Mouse (Mus musculus) layer of hippocampus, postnatal 10 days (tissue): ENCODE data around the gene Rps15a. TPM values are rescaled to one million over a fixed set of nuclear protein-coding genes. Genes with fewer than 3 reads are reported as not detected.

ENCODE experiments used
- DNase-seq, 2 experiments: peaks; one replicate each; pipeline ENCODE4 v3.0.0; 2021; ENCODE audit warnings: low spot score in 2 of 2
- long read RNA-seq: library from polyadenylated mRNA; stranded (forward); transcript quantifications from one replicate; pipeline ENCODE4 v2.0.0, GENCODE M21; 2023
- total RNA-seq, 2 experiments: library from RNA; stranded (reverse); gene quantifications; 2 replicates each; pipeline ENCODE4 v1.2.3; 2021

Rps15a gene
- total RNA-seq, result 100 to 1,000 TPM; 514 TPM
- long read RNA-seq, full-length matches to known transcripts, result 241 of 255 reads
- long read RNA-seq, partial matches to known transcripts, result 2 of 255 reads
- long read RNA-seq, other reads (novel, unspliced or antisense), result 12 of 255 reads

DNA sequence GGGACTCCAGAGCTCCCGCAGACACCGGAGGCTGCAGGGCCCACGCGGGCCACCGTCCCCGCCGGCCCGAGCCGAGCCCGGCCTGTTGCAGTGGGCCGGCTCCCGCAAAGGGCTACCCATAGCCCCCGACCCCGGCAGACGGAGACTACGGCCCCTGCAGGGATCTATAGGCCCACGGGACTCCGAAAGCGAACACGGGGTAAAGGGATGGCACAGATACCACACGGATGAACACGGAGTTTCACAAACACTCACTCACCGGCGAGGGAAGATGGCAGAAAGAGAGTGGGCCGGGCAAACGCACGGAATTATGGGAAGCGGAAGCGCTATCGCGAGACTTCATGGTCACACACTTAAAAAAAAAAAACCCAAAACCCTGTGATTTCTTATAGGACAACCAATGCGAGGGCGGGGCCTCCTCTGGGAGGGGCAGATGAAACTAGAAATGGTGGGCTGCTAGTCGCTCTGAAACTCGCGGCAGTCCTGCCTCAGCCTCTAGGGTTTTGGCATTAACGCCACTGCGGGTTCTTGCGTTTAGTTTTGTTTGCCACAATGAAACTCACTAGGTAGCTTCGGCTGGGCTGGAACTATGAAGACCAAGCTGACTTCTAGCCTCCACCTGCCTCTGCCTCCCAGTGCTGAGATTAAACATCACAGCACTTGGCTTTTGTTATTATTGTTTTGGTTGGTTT, at the start of gene Rps15a:
Gene Rps15a, minus strand, starts transcription at position 312 of the 692 bp plus-strand sequence.
- peak; percentile 93 to 94 for DNase-seq

DNA sequence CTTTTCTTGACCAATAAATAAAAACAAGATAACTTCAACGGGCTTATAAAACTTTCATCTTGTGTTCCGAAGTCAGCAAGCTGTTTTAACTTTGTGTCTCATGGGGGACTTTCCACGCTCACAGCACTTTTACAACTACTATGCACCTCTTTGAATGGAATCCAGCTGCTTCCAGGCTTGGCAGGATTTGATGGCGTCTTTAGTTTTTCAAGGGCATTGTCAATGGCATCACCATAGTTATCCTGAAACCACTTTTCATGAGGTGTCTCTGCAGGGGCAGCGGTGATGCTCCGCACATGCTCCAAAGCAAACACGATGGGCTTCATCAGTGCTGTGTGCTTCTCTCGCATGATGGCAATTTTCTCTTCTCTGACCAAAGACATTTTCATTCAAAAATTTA, 47.0 kb upstream of the Rps15a start:
- no peak for DNase-seq

DNA sequence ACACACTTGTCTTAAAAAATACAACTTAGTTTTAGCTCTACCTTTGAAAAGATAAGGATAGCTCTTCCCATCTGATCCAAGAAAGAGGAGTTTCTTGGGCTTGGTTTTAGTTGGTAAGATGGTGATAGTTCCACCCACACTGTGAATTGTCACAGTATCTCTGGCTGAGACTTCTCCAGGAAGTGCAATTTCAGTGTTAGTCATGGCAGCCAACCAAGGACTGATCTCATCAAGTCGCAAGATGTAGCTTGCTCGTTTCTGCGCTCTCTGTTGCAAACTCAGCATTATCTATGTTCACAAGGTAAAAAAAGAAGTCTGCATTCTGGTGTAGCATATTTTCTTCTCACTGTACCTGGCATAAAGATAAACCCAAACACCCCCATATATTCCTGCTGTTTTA, 44.1 kb upstream of the Rps15a start:
- DNase-seq, result no peak

DNA sequence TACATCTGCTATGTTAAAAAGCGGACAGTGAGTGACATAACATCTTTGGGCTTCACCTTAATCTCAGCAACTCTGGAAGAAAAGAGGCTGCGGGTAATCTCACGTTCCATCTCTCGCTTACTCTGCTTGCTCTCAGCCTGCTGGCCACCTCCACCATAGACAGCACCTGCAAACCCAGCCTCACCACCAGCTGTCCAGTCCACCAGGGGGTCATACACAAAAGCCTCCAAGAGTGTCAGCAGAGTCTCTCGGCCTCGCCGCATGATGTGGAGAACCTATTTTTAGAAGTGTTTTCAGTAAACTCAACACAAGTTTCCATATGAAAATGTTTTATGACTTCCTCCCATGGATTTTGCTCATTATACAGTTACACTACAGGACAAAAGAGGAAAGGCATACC, 40.5 kb upstream of the Rps15a start:
- no peak for DNase-seq

DNA sequence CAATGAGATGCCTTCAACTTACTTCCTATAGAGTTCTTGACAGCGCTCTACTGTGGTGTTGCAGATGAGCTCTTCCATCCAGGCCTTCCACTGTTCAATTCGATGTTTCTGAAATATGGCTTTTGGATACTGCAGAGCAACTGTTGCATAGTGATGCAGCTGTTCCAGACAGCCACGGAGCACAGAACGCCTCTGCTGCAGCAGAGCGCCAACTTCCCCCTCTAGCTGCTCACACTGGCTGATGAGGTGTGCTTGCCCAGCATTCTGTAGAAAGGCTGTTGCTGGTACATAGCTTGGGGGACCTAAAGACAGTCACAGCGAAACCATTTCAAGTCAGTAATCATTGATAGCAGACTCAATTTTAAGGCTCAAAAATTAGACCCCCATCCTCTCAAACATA, 38.2 kb upstream of the Rps15a start:
- DNase-seq, result no peak

DNA sequence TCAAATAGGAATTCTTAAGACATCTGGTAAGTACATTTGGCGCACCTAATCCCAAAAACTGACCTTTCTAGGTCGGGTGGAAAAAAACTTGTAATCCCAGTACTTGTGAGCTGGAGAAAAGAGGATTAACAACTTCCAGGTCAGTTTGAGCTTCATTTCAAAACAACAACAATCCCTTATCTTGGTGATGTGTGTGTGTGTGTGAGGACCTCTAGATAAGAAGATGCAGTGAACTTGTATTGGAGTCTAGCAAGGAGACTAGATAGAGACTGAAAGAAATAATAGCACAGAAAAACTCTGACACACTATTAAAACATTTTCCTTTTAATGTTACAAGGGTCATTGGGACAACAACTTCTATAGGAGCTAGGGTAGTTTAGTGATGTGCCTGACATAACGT, 27.6 kb upstream of the Rps15a start:
- no peak for DNase-seq

DNA sequence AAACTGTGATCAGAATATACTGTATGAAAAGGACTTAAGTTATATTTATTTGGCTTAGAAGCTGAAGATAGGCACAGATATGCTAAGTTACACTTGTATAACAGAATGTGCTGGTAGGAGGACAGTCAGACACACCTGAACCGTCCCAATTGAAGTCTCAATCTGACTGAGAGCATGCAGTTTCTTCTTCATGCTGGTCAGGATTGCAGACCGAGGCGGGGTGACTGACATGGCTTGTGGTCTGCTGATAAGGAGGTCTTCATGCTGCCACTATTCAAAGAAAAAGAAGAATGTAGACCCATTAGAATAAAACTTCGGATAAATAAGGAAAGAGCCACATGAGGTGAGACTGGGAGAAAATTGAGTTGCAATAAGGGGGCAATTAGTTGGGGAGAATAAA, 27.1 kb upstream of the Rps15a start:
- no peak for DNase-seq

DNA sequence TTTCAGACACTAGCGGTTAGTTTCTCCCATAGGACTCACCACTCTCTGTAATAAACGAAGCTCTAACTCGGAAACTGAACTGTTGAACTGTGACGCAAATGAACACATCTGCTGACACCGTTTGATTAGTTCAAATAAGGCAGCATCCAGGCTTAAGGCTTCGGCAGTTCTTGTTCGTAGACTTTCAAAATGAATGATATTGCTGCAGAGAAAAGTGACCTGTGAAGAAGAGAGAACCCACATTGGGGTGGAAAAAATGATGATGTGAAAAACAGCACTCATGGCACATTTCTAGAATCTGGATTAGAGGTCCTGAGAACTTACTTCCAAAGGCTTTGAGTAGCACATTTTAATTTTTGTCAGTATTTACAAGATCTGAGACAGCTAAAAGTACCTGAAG, 25.3 kb upstream of the Rps15a start:
- DNase-seq, result no peak

DNA sequence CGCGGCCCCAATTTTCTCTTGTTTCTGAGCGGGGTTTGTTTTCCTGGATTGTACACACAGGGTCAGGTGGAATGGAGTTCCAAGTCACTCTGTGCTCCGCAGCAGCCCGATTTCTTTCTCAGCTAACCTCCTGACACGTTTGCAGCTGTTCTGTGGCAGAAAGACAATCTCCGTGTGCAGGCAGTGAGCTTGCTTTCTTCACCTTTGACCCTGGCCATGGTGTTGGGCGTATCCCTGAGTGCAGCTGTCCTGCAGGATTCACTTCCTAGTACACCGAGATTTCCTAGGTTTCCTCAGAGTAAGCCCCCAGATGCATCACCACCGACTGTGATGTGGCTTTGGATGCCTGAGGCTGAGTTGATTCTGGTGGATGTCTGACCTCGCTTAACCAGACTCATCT, 19.1 kb upstream of the Rps15a start:
- DNase-seq, result no peak

DNA sequence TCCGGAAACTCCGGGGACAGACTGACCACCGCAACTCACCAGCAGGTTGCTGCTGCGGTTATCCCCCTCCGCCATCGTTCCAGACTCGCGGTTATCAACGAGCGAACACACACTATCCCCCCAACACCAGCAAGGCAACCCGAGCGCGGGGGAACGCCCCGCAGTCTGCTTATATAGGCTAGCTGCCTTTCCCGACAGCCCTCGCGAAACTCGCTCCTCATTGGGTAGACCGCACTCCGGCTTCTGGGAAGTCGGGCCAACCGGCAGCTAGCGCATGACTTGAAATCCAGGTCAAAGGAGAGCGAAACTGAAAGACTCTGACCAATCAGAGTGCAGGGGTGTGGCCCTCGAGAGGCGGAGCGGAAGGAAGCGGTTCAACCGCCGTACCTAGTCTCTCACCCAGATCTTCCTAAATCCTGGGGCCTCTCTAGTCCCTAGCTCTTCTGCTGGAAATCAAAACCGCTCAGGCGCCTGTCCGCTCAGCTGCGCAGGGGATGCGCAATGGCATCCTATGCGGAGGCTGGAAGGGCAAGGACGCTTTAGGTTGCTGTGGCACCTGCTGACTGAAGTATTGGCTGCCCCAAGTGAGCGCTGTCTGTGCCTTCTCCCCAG, 13.5 kb upstream of the Rps15a start, which contains the start of gene Arl6ip1:
Gene Arl6ip1, minus strand, starts transcription at position 233 of the 612 bp plus-strand sequence.
- peak; percentile 95 for DNase-seq

DNA sequence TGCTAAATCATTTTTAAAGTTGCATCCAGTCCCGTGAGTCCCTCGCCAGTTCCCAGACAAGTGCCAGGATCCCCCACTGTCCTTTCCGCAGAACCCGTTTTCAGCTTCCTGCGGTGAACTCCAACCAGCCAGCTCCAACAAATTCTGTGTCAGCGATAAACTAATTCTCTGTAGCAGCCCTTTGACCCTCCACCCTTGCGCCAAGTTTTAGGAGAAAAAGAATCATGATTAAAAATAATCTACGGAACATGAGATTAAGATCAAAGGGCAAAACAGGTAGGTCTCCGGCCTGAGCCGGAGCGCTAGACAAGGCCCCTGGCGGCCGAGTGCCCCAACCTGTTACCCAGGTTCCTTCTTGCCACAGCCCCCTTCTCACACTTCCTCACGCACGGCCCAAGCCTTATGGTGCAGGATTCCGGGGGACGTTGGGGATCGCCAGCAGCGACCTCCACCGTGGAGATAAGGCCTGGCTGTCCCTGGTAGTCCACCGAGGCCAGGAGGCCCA, 13.0 kb upstream of the Rps15a start:
- DNase-seq, result no peak

DNA sequence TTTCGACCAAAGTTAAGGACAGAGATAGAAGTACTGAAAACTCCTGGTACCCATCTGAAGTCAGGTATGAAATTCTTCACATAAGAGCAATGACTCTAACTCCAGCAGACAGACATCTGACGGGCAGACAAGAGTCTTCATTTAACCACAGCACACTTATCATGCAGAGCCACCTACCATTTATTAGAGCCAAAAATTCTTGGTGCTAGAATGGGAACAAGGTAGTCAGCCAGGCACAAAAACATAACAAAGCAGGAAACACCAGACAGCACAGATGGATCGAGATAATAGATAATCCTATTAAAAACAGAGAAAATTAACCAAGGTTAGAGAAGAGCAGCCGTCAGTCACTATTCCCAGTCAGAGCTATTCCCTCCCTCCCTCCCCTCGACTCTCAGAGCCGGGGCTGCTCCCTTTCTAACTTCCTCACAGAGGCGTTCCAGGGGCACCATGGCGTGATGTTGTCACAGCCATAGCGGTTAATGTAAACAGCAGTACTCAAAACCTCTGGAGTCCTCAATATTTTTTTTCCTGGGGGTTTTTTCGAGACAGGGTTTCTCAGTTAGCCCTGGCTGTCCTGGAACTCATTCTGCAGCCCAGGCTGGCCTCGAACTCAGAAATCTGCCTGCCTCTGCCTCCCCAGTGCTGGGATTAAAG, 10.4 kb upstream of the Rps15a start:
- no peak for DNase-seq

DNA sequence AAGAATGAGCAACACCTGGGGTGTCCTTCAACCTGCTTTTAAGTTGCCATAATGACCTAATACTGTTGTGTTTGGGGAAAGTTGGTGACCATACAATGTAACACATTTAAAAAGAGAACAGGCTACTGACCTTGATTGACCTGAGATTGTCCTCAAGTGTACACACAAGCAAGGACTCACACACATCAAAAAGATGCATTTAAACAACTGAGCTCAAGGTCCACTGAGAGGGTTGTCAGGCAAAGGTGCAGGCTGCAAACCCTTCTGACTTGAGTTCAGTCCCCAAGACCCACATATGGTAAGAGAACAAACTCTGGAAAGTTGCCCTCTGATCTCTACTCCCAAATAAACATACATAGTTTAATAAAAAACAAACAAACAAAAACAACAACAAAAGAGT, 9.7 kb upstream of the Rps15a start:
- DNase-seq, result no peak

DNA sequence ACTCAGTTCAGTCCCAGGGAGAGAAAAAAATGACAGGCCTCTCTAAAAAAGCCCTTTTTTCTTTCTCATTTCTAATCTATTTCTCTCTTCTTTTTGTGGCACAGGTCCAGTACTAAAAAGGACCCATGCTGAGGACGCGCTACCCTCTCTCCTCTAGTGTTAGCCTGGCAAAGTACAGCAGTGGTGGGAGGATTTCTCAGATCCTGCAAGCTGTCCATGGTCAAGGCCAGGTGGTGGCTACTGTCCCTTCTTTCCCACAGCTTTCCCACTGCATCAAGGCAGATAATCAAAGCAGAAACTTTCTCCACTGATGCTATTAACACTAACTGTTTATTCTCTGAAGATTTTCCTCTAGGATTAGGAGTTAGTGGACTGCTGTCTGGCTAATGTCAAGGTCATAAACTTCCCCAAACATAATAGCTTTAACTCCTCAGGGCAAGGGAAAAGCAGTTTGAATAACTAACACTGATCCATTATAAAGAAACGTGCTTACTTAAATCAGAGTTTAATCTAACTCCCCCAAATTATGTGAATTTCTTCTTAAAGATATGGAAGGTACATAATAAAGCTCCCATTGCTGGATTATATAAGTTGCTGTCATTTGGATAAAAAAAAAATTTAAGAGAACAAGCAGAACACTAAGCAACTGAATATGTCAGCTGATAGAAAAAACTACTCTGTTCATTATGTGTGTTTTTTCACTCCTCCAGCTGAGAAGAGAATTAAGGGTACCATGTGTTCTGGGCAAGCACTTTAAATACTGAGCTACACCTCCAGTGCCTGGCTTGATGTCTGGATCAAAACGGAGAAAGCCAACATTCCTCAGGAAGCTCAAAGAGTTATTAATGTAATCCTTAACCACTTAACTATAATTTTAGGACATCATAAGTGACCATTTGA, 7.8 kb upstream of the Rps15a start:
- no peak for DNase-seq

DNA sequence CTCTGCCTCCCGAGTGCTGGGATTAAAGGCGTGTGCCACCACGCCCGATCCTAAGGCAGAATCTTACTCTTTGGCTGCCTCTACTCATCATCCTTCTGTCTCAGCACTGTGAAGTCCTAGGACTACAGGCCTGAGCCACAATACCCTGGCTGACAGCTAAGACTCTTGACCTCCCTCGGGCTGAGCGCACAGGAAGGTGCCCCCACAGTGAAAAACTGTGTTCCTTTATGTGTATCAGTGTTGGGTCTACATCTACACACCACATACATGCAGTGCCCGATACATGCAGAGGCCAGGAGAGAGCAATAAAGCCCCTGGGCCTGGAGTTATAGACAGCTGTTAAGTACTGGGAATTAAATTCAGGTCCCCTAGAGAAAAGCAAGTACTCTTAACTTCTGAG, 6.2 kb upstream of the Rps15a start:
- DNase-seq, result no peak

DNA sequence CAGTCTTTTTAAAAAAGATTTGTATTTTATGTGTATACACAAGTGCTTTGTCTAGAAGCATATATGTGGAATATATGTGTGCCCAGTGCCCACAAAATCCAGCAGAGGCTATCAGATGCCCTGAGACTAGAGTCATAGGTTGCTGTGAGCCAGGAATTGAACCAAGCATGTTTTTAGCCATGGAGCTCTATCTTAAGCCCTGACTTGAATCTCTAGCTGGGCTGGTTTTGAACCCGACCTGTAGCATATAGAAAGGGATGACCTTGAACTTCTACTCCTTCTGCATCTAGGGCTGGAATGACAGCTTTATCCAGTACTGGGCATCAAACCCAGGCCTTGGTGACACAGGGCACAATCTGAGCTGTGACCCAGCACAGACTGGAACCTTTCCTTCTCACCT, 4.7 kb upstream of the Rps15a start:
- DNase-seq, result no peak

DNA sequence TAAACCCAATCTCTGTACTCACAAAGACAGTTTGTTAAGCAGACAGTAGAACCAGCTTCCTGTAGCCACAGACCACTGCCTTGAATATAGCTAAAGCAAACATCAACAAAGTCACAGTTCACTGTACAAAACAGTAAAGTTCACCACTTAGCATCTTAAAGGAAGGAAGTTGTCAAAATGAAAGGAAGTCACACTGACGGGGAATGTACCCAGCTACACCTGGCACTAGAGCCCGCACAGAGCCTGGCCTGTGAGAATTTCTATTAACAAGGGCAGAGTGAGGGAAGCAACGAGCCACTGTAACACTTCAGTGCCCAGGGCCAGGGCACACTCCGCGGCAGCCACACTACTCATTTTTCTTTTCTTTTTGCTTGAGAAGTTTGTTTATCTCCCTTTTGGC, 4.0 kb upstream of the Rps15a start:
- no peak for DNase-seq

DNA sequence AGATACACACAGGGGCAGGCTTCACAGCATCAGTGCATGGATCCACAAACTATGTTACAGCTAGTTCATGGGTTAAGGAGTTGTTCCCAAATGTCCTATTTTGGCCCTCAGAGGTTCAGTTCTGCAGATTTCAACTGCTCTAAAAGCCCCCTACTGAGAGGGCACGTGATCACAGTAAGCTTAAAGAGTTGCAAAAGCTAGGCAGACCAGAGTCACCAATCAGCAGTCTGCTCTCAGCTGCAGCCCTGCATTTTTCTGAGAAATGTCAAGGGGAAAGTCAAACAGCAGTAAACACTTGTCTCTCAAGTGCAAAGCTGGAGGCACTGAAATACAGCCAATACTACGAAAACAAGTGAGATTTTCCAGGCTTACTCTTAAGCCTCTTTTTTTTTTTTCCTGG, 3.2 kb upstream of the Rps15a start:
- DNase-seq, result no peak

DNA sequence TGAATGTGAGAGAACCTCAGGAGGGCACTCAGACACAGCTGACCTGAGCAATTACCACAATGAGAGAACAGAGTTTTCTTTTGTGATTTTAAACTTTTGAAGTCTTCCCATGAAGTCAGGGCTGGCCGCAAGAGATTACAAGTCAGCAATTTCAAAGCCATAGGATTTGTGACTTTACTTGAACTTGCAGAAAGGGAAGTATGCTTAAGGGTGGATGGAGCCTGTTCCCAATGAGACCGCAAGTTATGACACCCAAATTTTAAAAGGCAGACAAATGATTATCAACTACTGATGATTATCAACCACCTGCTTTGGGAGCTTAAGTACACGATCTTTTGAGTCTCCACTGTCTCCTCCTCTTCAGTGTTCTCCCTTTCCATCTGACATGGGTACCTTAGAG, 2.4 kb upstream of the Rps15a start:
- DNase-seq, result no peak

DNA sequence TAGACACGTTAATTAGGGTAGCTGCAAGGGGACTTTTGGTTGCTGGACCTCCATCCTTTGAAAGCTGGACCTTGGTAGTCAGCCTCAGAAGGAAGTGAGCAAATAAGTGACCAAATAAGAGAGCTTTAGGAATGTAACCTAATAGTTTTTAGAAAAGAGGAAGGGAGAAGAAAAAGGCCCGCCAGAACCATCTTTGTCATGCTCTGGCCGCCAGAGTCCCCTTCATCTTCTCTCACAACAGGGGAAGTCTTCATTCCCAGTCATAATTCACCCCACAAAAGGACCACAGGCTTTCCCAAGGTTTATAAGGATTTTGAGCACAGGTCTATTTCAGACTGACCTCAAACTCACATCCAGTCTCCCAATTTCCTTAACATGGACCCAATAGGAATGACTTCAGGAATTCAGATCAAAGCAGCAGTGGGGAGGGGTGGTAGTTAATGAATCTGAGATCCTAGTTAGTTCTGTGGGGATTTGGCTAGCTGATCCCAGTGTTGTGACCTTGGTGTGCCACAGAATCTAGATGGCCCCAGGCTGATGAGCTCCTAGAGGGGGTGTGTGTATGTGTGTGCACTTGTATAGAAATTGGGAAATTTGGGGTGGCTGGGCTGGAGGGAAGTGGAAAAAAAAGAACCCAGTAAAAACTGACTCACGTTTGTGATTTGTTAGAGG, 1.7 kb upstream of the Rps15a start:
- DNase-seq, result no peak
